Mouse (Mus musculus) cerebellum, adult 9-10 months (tissue): ENCODE measurements around the gene Gramd1a.

Source experiments
- DNase-seq: peaks from one replicate; pipeline ENCODE4 v3.0.0; 2022

Gene Gramd1a

DNA sequence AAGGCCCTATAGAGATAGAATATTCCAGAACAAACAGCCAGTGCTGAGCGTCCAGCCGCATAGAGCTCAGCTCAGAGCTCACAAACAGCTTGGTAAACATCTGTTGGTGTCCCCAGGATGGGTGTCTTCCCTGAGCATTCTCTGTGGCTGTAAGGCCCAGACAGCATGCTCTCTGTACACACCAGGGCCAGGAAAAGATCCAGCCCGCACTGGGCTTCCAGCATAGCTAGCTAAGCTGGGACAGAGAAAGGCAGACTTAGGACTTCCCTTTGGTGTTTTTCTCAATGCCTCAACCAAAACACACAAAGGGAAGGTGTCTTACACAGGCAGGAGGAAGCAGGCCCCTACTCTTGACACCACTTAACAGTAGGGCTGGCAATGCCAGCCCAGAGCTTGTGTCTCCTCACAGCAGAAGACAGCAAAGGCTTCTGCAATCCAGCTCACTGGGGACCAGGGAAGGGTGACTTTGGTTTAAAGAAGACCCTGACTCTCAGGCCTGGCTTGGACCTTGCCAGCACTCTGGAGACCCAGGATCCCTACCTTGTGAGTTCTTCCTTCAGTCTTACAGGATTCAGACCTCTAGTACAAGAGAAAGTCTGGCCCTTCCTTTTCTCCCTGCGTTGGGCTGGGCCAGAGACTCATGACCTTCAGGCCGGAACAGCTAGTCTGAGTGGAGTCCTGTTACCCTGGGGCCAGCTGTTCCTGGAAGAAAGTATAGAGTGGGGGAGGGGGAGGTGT, at the start of gene Gramd1a:
Gramd1a (minus strand) TSS at position 601 of the 738 bp plus-strand sequence.
- peak; percentile 26 for DNase-seq

DNA sequence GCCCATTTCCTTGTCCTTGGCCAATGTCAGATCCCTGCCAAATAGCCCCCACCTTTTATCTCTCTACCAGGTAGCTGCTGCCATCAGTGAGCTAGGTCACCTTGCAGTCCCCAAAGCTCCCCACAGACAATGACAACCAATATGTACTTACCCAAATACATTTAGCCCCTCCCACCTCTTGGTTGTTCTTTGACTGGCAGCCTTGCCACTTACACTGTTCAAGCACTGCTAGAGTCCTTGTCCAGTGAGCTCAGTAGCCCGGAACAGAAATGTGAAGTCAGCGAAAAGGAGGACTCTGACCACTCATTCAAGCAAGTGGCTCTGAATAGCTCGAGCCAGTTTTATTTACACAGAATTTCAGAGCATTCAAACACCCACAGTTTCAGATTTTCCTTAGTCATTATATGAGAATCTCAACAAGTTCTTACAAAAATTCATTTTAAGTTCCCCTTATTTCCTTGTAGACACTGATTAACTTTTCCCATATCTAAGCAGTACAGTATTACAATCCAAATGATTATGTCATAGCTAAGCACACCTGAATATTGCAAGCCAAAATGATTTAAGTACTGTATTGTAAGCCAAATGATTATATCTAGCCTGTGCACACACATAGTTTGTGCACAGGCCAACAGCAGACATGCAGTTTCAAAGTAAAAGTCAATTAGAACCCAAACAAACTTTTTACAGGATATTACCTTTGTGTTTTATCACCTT, 40.1 kb upstream of the Gramd1a start:
- DNase-seq: no peak

DNA sequence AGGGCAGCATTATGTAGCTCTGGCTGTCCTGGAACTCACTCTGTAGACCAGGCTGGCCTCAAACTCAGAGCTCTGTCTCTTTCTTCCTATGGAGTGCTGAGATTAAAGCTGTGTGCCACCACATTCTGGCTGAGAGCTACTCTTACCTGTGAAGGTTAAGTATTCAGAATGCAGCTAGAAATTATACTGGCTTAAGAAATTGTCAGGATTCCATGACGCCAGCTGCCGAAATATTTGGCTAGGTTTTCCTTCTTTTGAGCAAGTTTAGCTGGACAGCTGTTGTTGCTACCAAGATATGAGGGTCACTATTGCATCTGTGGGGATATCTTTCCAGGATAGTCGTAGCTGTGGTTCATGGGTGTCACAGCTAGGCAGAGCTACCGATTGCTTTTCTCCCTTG, 29.0 kb upstream of the Gramd1a start:
- no peak for DNase-seq

DNA sequence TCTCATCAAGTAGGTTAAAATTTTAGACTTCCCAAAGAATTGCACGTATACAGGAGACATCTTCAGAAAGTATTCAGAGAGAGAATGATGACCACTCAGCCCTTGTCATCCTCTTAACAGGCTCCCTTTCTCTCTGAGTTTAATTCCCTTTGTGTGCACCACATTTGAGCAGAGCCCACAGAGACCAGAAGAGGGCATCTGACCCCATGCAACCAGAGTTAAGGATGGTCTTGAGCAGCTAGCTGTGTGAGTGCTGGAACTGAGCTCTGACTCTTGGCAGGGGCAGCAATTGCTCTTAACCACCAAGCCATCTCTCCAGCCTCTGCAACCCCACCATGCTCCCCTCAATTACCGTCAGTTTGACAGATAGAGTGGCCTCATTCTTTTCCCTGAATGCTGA, 27.2 kb upstream of the Gramd1a start:
- DNase-seq: no peak

DNA sequence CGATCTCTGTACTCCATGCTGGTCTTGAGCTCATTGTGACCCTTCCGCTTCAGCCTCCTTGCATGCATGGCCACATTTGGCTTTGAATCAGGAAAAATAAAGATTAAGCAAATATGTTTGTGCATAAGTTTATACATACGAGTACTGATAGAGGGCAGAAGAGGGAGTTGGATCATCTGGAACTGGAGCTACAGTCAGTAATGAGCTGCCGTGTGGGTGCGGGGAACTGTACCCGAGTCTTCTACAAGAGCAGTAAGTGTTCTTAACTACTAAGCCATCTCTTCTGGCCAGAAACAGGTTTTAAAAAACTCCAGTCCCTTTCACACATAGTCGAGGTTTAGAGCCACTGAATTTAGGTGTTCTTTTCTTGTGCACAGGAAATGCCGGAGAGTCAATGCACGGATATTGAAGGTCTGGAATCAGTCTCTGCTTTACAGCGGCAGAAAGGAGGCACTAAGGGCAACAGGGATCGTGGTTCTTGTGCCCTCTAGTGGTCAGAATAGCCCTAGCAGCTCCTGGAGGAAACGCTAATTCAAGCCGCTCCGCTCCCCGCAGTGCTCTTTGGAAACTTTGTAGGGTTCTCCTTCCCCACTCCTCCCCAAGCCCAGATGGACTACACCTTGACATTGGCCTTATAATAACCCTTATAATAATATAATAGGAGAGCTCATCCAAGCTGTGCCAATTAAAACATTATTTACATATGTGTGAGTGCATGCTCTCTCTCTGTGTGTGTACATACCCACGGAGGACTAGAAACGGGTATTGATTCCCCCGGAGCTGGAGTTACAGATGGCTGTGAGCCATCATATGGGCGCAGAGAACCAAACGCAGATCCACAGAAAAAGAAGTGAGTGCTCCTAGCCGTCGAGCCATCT, 21.4 kb upstream of the Gramd1a start:
- DNase-seq: peak; percentile 74

DNA sequence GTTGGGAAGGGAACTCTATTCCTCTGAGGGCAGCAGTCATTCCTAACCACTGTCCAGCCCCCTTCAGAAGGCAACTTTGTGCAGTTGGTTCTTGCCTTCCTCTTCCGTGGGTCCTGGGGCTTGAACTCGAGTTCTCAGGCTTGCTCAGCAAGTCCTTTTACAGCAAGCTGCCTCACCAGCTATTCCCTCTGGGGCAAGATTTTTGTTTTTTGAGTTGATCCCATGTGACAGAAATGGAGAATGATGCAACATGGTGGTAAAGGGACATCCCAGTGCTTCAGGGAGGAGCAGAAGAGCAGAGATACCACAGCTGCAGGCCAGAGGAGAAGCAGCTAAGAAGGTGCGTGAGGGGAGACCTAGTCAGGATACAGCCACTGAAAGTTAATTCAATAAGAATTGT, 19.4 kb upstream of the Gramd1a start:
- DNase-seq: no peak

DNA sequence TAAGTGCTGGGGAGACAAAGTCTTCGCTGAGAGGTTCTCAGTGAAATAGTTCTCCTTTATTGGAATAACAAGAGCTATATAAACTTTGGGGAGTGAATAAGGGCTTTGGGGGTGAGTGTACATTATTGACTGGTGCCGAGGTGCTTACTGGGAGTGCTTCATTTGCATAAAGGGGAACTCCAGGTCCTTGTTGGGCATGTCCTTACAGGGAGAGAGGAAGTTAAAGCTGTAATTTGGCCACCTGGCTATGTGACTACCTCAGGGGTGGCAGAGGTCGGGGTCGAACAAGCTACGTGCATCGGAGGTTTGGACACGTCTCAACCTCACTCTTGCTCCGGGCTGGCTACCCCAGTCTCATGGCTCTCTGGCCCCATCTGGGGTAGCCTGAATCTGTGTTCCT, 18.8 kb upstream of the Gramd1a start:
- no peak for DNase-seq

DNA sequence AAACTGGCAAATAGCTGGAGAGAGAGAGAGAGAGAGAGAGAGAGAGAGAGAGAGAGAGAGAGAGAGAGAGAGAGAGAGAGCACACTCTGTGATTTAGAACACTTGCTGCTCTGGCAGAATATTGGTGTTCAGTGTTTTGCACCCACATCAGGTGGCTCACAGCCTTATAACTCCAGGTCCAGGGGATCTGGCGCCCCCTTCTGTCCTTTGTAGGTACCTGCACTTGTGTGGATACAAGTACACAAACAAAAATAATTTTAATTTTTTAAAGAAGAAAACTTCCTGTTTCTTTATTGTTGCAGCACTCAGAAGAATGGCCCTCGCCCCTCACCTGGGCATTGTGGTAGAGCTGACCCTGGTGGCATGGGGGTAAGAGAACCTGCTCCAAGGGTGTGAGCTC, 16.5 kb upstream of the Gramd1a start:
- DNase-seq: peak; percentile 46

DNA sequence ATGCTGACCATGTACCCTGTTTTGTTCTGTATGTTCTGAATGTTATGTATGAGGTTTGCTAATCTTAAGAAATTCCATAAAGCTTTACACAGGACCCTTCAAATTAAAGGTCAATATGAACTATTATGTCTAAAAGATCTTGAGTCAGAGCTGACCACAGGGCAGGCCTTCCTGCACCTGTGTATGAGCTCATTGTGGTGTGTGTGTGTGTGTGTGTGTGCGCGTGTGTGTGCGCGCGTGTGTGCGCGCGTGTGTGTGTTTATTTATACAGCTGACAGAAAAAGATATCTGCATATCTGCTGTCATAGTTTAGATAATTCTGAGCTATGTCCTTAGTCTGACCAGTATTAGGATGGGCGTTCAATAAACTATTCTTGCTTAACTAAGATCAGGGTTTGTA, 14.8 kb upstream of the Gramd1a start:
- DNase-seq: no peak

DNA sequence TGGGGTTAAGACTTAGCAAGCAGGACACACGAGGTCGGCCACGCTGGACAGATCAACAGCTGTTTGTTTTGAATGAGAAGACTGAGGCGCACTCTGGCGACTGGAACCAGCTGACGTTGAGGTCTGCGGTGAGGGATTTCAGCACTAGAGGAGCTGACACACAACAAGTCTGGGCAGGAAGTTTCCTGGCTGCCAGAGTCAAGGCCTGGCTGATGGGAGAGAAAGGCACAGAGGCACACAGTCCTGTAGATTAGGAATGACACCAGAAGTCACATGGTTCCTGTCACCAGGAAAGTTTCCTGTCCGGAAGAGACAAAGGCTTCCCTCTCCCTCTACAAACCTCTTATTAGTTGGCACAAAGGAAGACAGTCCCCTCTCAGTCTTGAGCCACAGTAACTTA, 12.7 kb upstream of the Gramd1a start:
- no peak for DNase-seq

DNA sequence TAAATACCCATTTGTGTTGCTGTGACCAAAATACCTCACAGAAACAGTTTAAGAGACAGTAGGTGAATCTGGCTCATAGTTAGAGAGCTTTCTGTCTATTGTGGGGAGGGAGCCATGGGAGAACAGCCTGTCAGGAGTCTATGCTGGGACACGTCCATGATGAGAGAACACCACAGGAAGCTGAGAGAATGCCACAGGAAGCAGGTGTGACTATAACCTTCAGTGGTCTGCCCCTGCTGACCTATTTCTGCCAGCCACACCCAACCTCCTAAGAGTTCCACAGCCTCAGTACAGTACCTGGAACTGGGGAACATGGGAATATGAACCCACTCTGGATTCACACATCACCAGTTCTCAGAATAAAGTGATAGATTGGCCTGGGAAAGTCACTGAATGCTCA, 9.1 kb upstream of the Gramd1a start:
- no peak for DNase-seq

DNA sequence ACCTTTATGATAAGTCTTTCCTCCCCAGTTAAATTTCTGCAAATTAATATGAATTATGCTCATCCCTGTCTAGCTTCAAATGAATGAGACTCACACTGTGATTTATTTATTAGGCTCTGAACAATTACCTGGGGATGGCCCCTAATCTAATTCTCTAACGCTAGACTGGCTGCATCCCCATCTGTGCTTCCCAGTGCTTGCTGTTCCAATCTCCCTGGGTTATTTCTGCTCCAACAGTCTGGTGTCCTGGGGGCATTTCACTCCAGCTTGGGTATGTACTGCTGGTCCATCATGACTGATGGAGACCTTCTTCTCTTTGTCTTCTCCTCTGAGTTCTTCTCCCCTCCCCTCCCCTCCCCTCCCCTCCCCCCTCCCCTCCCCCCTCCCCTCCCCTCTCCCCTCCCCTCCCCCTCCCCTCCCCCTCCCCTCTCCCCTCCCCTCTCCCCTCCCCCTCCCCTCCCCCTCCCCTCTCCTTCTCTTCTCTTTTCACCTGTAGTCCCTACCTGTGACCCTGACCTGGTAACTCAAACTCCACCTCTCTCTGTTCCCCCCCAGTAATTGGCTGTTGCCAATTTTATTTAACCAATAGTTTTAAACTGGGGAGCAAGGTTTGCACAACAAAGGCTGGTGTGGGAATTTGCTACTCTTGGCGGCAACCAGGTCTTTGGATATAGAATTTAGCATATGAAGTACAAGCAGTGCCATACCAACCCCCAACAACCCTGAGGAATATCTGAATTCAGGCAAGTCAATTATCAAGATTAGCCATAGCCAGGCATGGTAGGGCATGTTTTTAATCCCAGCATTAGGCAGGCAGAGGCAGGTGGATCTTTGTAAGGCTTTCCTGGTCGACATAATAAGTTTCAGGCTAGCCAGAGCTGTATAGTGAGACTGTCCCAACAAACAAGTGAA, 8.2 kb upstream of the Gramd1a start:
- DNase-seq: no peak

DNA sequence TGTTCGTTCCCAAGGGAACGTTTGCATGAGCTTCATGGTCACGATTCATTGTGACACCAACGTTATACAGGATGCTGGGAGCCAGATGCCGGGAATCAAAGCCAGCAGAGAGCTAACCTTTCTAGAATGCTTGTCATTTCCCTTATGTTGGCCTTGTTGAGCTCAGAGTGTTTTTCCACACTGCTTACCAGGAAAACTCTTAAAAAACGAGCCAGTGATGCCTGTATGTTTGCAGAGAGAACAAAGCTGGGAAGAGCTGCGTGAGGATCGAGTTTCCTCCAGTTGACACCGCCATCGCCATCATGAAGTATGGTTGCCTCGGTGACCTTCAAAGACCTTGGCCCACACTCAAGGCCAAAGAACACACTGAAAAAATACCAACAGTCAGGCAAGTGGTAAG, 6.6 kb upstream of the Gramd1a start:
- DNase-seq: no peak

DNA sequence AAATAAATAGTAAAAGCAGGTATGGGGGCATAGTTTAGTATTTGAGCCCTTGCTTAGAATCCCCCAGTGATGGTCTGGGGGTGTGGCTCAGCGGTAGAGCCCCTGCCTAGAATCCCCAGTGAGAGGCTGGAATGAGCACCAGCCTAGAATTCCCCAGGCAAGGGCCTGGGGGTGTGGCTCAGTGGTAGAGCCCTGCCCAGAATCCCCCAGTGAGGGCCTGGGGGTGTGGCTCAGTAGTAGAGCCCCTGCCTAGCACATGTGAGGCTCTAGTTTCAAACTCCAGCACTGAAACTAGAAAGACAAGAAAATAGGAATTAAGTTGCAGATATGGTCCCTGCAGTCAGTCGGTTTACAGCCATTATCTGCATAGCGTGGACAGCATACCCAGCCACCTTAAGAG, 6.1 kb upstream of the Gramd1a start:
- no peak for DNase-seq

DNA sequence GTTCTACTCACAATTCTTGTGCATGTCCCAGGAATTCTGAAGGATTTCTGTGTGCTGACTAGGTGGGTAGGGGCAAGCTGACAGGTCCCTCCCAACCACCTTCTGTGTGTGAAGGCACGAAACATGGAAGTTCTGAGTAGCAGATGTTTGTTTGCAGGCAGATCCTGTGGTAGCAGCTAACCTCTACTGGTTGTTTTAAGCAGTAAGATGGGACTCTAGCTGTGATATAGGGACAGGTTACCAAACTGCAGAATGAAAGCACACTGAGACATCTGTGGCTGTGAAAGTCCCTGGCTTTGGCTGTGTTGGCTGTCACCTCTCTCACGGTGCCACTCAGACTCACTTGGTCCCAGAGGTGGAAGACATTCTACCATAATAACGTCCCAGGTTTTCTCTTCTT, 5.5 kb upstream of the Gramd1a start:
- no peak for DNase-seq

DNA sequence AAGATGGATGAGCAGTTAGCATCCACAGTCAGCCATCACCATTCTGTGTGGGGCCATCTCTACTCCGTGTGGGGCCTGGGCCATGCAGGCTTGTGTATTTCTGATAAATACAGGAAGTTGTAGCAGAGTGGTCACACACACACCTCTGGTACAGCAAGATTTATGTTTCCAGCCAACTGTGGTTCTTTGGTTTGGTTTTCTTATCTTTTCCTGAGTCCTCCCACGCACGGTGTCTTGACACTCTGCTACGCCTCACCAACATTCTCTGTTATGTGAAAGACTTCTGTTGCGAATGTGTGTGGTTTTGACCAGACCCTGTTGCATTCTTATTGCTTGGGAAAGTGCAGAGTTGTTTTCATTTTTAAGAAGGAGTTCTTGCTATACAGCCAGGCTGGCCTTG, 5.1 kb upstream of the Gramd1a start:
- DNase-seq: no peak

DNA sequence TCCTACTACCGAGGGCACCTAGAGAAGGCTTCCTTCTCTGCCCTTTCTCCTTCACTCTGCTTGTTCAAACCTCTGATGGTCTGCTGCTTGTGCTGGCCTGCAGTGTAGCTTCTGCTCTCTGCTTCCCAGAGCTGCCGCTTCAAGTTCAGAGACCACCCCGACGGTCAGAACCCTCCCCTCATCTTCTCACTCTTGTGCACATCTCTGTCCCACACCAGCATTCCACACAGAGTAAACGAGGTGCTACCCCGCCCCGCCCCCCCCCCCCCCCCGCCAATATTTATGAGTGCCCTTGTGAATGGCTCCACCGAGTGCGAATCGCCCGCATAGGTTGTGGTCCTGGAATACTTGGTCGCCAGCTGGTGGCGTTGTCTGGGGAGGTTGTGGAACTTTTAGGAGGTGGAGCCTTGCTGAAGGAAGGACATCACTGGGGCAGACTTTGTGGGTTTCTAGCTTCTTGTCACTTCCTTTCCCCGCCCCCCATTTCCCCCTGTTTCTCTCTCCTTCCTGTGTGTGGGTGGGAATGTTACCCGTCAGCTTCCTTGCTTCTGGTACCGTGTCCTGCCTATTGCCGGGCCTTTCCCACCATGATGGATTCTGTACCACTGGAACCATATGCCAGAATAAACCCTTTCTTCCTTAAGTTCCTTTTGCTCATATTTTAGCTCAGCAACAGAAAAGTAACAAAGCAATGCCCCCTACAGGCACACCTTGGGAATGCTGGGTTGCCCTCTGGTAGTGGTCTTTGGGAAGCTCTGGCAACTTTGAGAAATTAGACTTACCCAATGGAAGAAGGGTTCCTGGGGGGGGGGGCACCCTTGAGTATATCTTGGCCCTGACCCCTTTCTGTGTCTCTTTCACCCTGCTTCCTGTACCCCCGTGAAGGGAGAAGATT, 585 bp upstream of the Gramd1a start:
- DNase-seq: peak; percentile 16

DNA sequence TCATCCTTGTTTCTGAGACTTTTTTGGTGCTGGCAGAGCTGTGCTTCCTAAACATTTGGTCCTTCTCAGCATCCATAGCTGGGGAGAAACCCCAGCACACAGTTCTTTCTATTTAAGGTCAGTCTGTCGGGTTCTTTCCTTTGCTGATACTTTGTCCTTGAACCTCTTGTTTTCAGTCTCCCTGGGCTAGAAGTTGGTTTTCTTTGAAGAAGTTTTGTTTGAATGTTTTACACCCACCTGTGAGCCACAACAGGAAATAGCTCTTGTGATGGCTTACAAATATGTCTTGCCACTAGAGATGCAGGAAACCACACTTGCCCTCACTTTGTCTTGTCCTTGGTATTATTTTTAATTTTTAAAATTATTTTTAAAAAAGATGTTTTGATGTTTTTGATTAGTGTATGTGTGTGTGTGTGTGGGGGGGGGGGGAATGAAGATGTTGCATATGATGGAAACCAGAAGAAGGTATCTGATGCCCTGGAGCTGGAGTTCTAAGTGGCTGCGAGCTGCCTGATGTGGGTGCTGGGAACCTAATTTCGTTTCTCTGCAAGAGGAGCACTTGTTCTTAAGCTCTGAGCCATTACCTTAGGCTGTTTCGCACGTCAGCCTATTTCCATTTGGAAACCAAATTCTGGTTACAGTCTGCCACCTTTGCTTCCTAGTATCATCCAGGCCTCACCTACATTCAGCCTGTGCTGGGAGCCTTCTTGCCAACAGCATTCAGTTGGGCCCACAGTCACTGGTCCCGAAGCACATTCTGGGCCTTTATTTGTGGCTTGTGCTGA, 2.0 kb downstream of the Gramd1a start:
- DNase-seq: peak; percentile 10

DNA sequence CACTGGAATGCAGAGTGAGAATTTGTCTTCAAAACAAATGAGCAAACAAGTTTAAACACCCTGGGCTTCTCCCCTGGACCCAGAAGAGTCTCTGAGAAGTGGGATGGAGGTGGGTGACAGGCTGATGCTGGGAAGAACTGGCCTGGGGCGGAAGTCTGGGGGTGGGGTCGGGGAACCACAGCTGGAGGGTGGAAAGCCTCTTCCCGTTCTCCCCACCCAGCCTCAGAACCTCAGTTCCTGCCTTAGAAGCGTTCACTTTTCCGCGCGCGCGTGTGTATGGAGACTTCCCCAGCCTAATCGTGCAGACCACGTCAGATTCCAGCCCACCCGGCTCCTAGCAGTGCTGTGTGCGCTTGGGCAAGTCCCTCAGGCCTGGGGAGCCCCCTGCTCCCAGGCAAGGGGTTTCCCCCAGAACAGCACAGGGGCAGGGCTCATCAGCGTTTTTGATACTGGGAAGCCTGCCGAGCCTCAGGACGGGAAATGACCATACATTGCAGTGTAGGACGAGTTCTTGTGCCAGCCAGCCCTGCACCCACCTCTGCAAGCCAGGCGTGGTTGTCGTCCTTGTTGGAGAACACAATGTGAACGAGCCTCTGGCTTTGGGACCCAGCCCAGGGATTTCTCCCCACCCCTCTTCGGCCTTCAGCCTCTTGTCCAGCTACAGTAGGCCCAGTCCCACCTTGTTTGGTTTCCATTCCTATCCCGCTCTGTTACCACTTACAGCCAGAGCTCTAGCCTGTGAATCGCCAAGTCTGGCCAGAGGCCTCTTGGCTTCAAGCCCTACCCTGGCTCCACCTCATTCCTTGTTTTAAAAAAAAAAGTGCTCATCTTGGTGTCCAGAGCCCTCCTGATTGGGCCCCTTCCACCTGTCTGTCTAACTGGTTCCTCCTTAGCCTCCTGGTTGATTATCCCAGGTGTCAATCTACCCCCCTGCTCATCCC, 4.1 kb downstream of the Gramd1a start:
- DNase-seq: peak; percentile 76
